Mouse (Mus musculus): Measurements from ENCODE around the gene Trim50. TPM values are rescaled to one million over a fixed set of nuclear protein-coding genes. Genes with fewer than 3 reads are reported as not detected.

Gene Trim50
- total RNA-seq, 4 experiments from 2014 or later: not detected

Small RNAs within 50 kb of the gene (microRNA-seq; reads per million reads assigned to microRNA genes)
- gene Mir7033: not detected

Other genes starting within 250 kb of the Trim50 start
- gene Tbl2, start 203.6 kb upstream of the Trim50 start, total RNA-seq (2022): 10 to 100 TPM in 1 of 4 experiments, 1 to 10 TPM in 3; 8.5 to 12.2 (median 8.9) TPM
- 10 to 100 TPM; 25.2 to 34.5 (median 28.4) TPM for gene Bcl7b, start 185.0 kb upstream of the Trim50 start, total RNA-seq (2022)
- gene Baz1b, start 166.0 kb upstream of the Trim50 start, total RNA-seq (2022): 10 to 100 TPM; 34.2 to 36.5 (median 35.3) TPM
- gene Fzd9, start 102.1 kb upstream of the Trim50 start, total RNA-seq (2022): 10 to 100 TPM; 22.0 to 44.3 (median 33.9) TPM
- gene Fkbp6, start 3.3 kb upstream of the Trim50 start, total RNA-seq (2022): not detected
- 10 to 100 TPM in 1 of 4 experiments, 1 to 10 TPM in 3; 6.3 to 11.0 (median 8.0) TPM for gene Nsun5, start 16.7 kb downstream of the Trim50 start, total RNA-seq (2022)
- 10 to 100 TPM in 2 of 4 experiments, 1 to 10 TPM in 2; 8.9 to 11.0 (median 10.1) TPM for gene Pom121, start 41.3 kb downstream of the Trim50 start, total RNA-seq (2022)
- gene Hip1, start 191.8 kb downstream of the Trim50 start, total RNA-seq (2022): 10 to 100 TPM; 14.7 to 17.2 (median 16.0) TPM
- not detected for gene Ccl26, start 210.3 kb downstream of the Trim50 start, total RNA-seq (2022)
- gene Ccl24, start 219.8 kb downstream of the Trim50 start, total RNA-seq (2022): 1 to 10 TPM in 2 of 4 experiments, under 1 TPM in 1, not detected in 1; 0.44 to 2.6 (median 1.2) TPM